Mouse (Mus musculus): ENCODE results near the gene Sav1.
A peak's percentile ranks its signal among the peaks of the same experiment; 100 is the strongest.

The Sav1 gene

GRCm38 (mm10) chr12:69947502-69947901 is 39.3 kb downstream of the Sav1 start:
- no peak for DNase-seq

- DNase-seq, result no peak
These were observed 40.9 kb downstream of the Sav1 start for GRCm38 (mm10) chr12:69945861-69946260.

- DNase-seq, result no peak
These were observed 45.0 kb downstream of the Sav1 start for GRCm38 (mm10) chr12:69941655-69942329.

GRCm38 (mm10) chr12:69939291-69939690 is 47.5 kb downstream of the Sav1 start:
- no peak for DNase-seq

- DNase-seq, result no peak
These were observed 49.1 kb downstream of the Sav1 start for GRCm38 (mm10) chr12:69937731-69938130.

GRCm38 (mm10) chr12:69926716-69927115 is 60.1 kb downstream of the Sav1 start:
- no peak for DNase-seq

GRCm38 (mm10) chr12:69924012-69924411 is 62.8 kb downstream of the Sav1 start:
- peak in 1 of 2 experiments; percentile 44 for DNase-seq

GRCm38 (mm10) chr12:69923603-69924002 is 63.2 kb downstream of the Sav1 start:
- no peak for DNase-seq

- DNase-seq, result no peak
These were observed 63.7 kb downstream of the Sav1 start for GRCm38 (mm10) chr12:69923128-69923527.

- no peak for DNase-seq
These were observed 64.7 kb downstream of the Sav1 start for GRCm38 (mm10) chr12:69922099-69922498.

- DNase-seq, result no peak
These were observed 68.9 kb downstream of the Sav1 start for GRCm38 (mm10) chr12:69917870-69918269.
